Mouse (Mus musculus) erythroblast, embryonic 14.5 days (primary cell): ENCODE results near the gene Elp6.

Experiments used
- GATA1 ChIP-seq: IDR thresholded peaks from 2 replicates; pipeline ENCODE4 v1.6.1; 2012; ENCODE audit warnings: low read length, inconsistent platforms, mixed read lengths
- TAL1 ChIP-seq: IDR thresholded peaks from 3 replicates; pipeline ENCODE4 v1.6.1; 2012; ENCODE audit warnings: low read length, inconsistent platforms, mixed read lengths

DNA sequence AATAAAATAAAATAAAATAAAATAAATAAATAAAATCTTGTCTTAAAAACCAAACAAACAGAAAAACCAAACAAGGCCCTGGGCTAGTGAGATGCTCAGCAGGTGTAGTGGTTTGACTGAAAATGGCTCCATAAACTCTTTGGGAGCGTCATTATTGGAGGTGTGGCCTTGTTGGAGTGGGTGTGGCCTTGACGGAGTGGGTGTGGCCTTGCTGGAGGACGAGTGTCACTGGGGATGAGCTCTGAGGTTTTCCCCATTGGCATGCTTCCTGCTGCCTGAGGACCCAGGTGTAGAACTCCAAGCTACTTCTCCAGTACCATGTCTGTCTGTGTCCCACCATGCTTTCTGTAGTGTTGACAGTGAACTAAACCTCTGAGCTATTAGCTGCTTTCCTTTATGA lies 10.2 kb upstream of the Elp6 start:
- TF ChIP-seq TAL1 (no peak), GATA1 (no peak)
